Mouse (Mus musculus): Measurements from ENCODE around the gene Fgfr3. TPM values are rescaled to one million over a fixed set of nuclear protein-coding genes. Genes with fewer than 3 reads are reported as not detected.

Fgfr3 gene
- total RNA-seq, 2 experiments from 2014 or later, result 112 to 140 TPM

GRCm38 (mm10) chr5:33720852-33721490, 503 bp upstream of the Fgfr3 start:
- TF ChIP-seq CTCF (IDR thresholded peaks at IDR 0.05), result no peak
- intact Hi-C loops (cut with DNase I), result loop anchor here (5.0 kb wide), 1 partner anchor 34 kb away; no protein-coding TSS in a partner anchor
- H3K27ac ChIP-seq, result no peak overlapping the region
- no peak for DNase-seq (ENCODE audit: extremely low spot score in 1 of 2, low spot score in 2 of 2)
- peak overlapping the region; percentile 47 for H3K4me3 ChIP-seq

GRCm38 (mm10) chr5:33722266-33723018, 968 bp downstream of the Fgfr3 start:
- intact Hi-C loops (cut with DNase I), result loop anchor here (5.0 kb wide), 1 partner anchor 35 kb away; no protein-coding TSS in a partner anchor
- no peak for TF ChIP-seq CTCF (IDR thresholded peaks at IDR 0.05)
- Histone ChIP-seq H3K27ac (peak overlapping the region; percentile 74), H3K4me3 (peak overlapping the region; percentile 47)
- no peak for DNase-seq (ENCODE audit: extremely low spot score in 1 of 2, low spot score in 2 of 2)

GRCm38 (mm10) chr5:33723019-33723640, 1.7 kb downstream of the Fgfr3 start:
- Histone ChIP-seq H3K4me3 (peak overlapping the region; percentile 47), H3K27ac (peak overlapping the region; percentile 74)
- peak; percentile 2 for TF ChIP-seq CTCF (IDR thresholded peaks at IDR 0.05)
- no peak for DNase-seq (ENCODE audit: extremely low spot score in 1 of 2, low spot score in 2 of 2)
- intact Hi-C loops (cut with DNase I), result loop anchor here (5.0 kb wide), 1 partner anchor 36 kb away; no protein-coding TSS in a partner anchor

GRCm38 (mm10) chr5:33723641-33724465, 2.4 kb downstream of the Fgfr3 start:
- intact Hi-C loops (cut with DNase I), result loop anchor here (5.0 kb wide), 1 partner anchor 37 kb away; no protein-coding TSS in a partner anchor
- no peak for TF ChIP-seq CTCF (IDR thresholded peaks at IDR 0.05)
- no peak for DNase-seq (ENCODE audit: extremely low spot score in 1 of 2, low spot score in 2 of 2)
- Histone ChIP-seq H3K4me3 (peak overlapping the region; percentile 47), H3K27ac (peak overlapping the region; percentile 60)

- no peak; the same call in 1 of the 2 replicates for TF ChIP-seq CTCF (IDR thresholded peaks at IDR 0.05)
- intact Hi-C loops (cut with DNase I), result no loop called here
- peak in 1 of 2 experiments; percentile 46 for DNase-seq (ENCODE audit: extremely low spot score in 1 of 2, low spot score in 2 of 2)
- Histone ChIP-seq H3K27ac (peak overlapping the region; percentile 53; the same call in 1 of the 2 replicates), H3K4me3 (peak overlapping the region; percentile 4; the same call in 1 of the 2 replicates)
These were observed 4.7 kb downstream of the Fgfr3 start for GRCm38 (mm10) chr5:33726081-33726647.

- H3K4me3 ChIP-seq, result no peak overlapping the region
- intact Hi-C loops (cut with DNase I), result no loop called here
- TF ChIP-seq CTCF (IDR thresholded peaks at IDR 0.05), result no peak
- peak overlapping the region; percentile 53 for H3K27ac ChIP-seq
- DNase-seq (ENCODE audit: extremely low spot score in 1 of 2, low spot score in 2 of 2), result no peak
These were observed 5.4 kb downstream of the Fgfr3 start for GRCm38 (mm10) chr5:33726891-33727290.

- no peak for DNase-seq (ENCODE audit: extremely low spot score in 1 of 2, low spot score in 2 of 2)
- intact Hi-C loops (cut with DNase I), result no loop called here
- Histone ChIP-seq H3K4me3 (no peak overlapping the region), H3K27ac (no peak overlapping the region)
- no peak for TF ChIP-seq CTCF (IDR thresholded peaks at IDR 0.05)
These were observed 7.4 kb downstream of the Fgfr3 start for GRCm38 (mm10) chr5:33728841-33729240.

GRCm38 (mm10) chr5:33730516-33730915, 9.0 kb downstream of the Fgfr3 start:
- intact Hi-C loops (cut with DNase I), result no loop called here
- no peak overlapping the region for H3K4me3 ChIP-seq
- DNase-seq (ENCODE audit: extremely low spot score in 1 of 2, low spot score in 2 of 2), result no peak
- H3K27ac ChIP-seq, result no peak overlapping the region
- TF ChIP-seq CTCF (IDR thresholded peaks at IDR 0.05), result no peak

- Histone ChIP-seq H3K27ac (no peak overlapping the region), H3K4me3 (peak overlapping the region; percentile 21; the same call in 1 of the 2 replicates)
- DNase-seq (ENCODE audit: extremely low spot score in 1 of 2, low spot score in 2 of 2), result peak in 1 of 2 experiments; percentile 51
- intact Hi-C loops (cut with DNase I), result no loop called here
- no peak for TF ChIP-seq CTCF (IDR thresholded peaks at IDR 0.05)
These were observed 9.6 kb downstream of the Fgfr3 start for GRCm38 (mm10) chr5:33731051-33731450.

- intact Hi-C loops (cut with DNase I), result no loop called here
These were observed 12.4 kb downstream of the Fgfr3 start for GRCm38 (mm10) chr5:33733837-33734236.

More at GRCm38 (mm10) chr5:33733837-33734236, 12.4 kb downstream of the Fgfr3 start:
- no peak overlapping the region for H3K4me3 ChIP-seq
- DNase-seq (ENCODE audit: extremely low spot score in 1 of 2, low spot score in 2 of 2), result no peak
- H3K27ac ChIP-seq, result no peak overlapping the region
- TF ChIP-seq CTCF (IDR thresholded peaks at IDR 0.05), result no peak
